Mouse (Mus musculus) bone marrow, adult 2 months (tissue): Measurements from ENCODE around the gene Snca.

ENCODE experiments used
- CTCF ChIP-seq: fragments of 200-500 bp; IDR thresholded peaks from 2 replicates; pipeline ENCODE4 v1.5.1; 2011; ENCODE audit warnings: low read length, control low read depth; ENCODE audit not compliant: control insufficient read depth, insufficient read depth
- POLR2A ChIP-seq: fragments of 200-500 bp; IDR thresholded peaks from 2 replicates; pipeline ENCODE4 v1.6.1; 2011; ENCODE audit warnings: low read depth, mild to moderate bottlenecking, control low read depth, low read length, borderline replicate concordance; ENCODE audit not compliant: control insufficient read depth

DNA sequence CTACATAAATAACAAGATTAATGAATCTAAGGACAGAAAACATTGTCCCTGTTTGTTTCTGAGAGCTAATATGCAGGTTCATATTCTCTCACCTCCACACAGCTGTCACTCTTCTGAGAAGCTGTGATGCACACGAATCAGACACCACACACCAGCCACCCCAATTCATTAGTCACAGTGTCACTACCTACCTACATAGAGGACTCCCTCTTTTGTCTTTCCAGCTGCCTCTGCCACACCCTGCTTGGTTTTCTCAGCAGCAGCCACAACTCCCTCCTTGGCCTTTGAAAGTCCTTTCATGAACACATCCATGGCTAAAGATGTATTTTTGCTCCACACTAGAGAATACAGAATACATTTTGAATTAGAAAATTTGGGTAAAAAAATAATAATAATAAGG is 2.4 kb downstream of the Snca start:
- TF ChIP-seq CTCF (no peak), POLR2A (no peak)
